Mouse (Mus musculus): ENCODE data around the gene Sec14l4. TPM values are rescaled to one million over a fixed set of nuclear protein-coding genes. Genes with fewer than 3 reads are reported as not detected.
A peak's percentile ranks its signal among the peaks of the same experiment; 100 is the strongest.

The Sec14l4 gene
- polyA plus RNA-seq, 1 experiment from 2014 or later, result not detected

DNA sequence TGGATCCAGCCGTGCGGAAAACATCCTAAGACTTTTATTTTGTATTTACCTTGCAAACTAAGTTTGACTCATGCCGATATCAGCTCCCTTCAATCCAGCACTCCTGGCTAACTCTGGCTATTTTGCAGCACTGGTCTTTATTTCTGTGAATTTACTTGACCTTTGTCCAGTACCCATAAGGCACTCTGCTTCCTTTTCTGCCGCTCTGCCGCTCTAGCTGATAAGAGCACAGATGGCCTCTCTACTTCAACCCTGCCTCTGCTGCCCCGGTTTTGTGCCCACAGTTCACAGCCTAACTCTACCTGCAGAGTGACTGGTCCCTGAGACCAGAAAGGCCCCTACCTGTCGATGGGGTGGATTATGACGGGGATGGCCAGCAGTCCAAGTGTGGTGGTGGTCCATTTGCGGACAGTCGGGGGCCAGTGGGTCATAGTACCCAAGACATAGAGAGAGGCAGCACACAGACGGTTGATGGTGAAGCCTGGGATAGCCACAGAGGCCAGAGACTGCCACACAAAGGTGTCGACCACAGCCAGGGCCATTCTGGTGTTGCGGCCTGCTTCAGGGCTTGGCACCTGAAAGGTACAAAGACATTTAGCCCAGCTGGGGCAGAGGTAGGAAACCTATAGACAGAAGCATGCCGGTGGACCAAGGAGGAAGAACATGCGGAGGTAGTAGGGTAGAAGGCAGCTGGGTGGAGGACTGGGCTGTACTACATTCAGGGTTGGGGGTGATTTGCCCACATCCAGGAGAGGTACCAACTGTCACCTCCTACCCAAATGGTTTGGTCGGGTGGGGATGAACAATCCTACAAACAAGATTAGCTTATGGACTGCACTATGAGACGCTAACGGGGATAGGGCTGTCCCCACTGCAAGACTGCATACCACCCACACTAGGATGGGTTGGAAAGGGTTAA is 62.5 kb downstream of the Sec14l4 start:
- peak overlapping the region; percentile 84 for H3K4me2 ChIP-seq
- no peak overlapping the region for H3K4me3 ChIP-seq
- H3K36me3 ChIP-seq (replicated peaks), result no peaks in the 10 kb centered on the region
- H3K9me3 ChIP-seq, result no peaks in the 10 kb centered on the region; the same call in 1 of the 2 replicates
- peaks cover 32% of the 10 kb centered on the region for H3K4me1 ChIP-seq
- H3K27me3 ChIP-seq (replicated peaks), result no peaks in the 10 kb centered on the region
- ATAC-seq (replicated peaks), result no peak
- no peak overlapping the region for H3K9ac ChIP-seq
- H3K27ac ChIP-seq, result no peak overlapping the region
- 86% methylated on average over 18 of the region's 18 CpGs for WGBS

- peak overlapping the region; percentile 51 for H3K9ac ChIP-seq
- peaks cover 32% of the 10 kb centered on the region for H3K4me1 ChIP-seq
- peak overlapping the region; percentile 56 for H3K4me3 ChIP-seq
- H3K27me3 ChIP-seq (replicated peaks), result no peaks in the 10 kb centered on the region
- no peaks in the 10 kb centered on the region; the same call in 1 of the 2 replicates for H3K9me3 ChIP-seq
- peak overlapping the region; percentile 89 for H3K27ac ChIP-seq
- H3K36me3 ChIP-seq (replicated peaks), result no peaks in the 10 kb centered on the region
- 4% methylated on average over 23 of the region's 24 CpGs for WGBS
- no peak for ATAC-seq (replicated peaks)
- H3K4me2 ChIP-seq, result peak overlapping the region; percentile 84
These were observed 63.3 kb downstream of the Sec14l4 start for GRCm38 (mm10) chr11:4094378-4095170.

GRCm38 (mm10) chr11:4095171-4096053 is 64.2 kb downstream of the Sec14l4 start, which contains the start of gene Mtfp1:
Gene Mtfp1 (minus strand): TSS chr11:4095445.
- H3K4me1 ChIP-seq, result peaks cover 32% of the 10 kb centered on the region
- H3K4me3 ChIP-seq, result peak within 1 kb of the TSS; percentile 56
- peak within 1 kb of the TSS; percentile 89 for H3K27ac ChIP-seq
- no peaks in the 10 kb centered on the region for H3K36me3 ChIP-seq (replicated peaks)
- H3K27me3 ChIP-seq (replicated peaks), result no peaks in the 10 kb centered on the region
- peak within 1 kb of the TSS; percentile 51 for H3K9ac ChIP-seq
- WGBS, result 8% methylated on average over 32 of the region's 34 CpGs
- peak within 1 kb of the TSS; percentile 84 for H3K4me2 ChIP-seq
- H3K9me3 ChIP-seq, result no peaks in the 10 kb centered on the region; the same call in 1 of the 2 replicates
- ATAC-seq (replicated peaks), result no peak; the same call in 1 of the 2 replicates

GRCm38 (mm10) chr11:4096054-4096984 is 65.1 kb downstream of the Sec14l4 start:
- ATAC-seq (replicated peaks), result peak; percentile 95
- Histone ChIP-seq H3K27me3 (replicated peaks) (no peaks in the 10 kb centered on the region), H3K9me3 (no peaks in the 10 kb centered on the region), H3K4me3 (peak overlapping the region; percentile 56), H3K27ac (peak overlapping the region; percentile 89), H3K9ac (peak overlapping the region; percentile 70), H3K4me1 (peaks cover 32% of the 10 kb centered on the region), H3K4me2 (peak overlapping the region; percentile 84), H3K36me3 (replicated peaks) (no peaks in the 10 kb centered on the region)
- WGBS, result 3% methylated on average over 45 of the region's 45 CpGs

GRCm38 (mm10) chr11:4097091-4097621 is 65.9 kb downstream of the Sec14l4 start:
- H3K9ac ChIP-seq, result peak overlapping the region; percentile 70
- peak overlapping the region; percentile 56 for H3K4me3 ChIP-seq
- no peaks in the 10 kb centered on the region for H3K36me3 ChIP-seq (replicated peaks)
- peaks cover 32% of the 10 kb centered on the region for H3K4me1 ChIP-seq
- H3K27ac ChIP-seq, result peak overlapping the region; percentile 89
- H3K27me3 ChIP-seq (replicated peaks), result no peaks in the 10 kb centered on the region
- ATAC-seq (replicated peaks), result peak; percentile 57
- H3K4me2 ChIP-seq, result peak overlapping the region; percentile 84
- 28% methylated on average over 10 of the region's 10 CpGs for WGBS
- H3K9me3 ChIP-seq, result no peaks in the 10 kb centered on the region

Other genes with a start within 250 kb of the Sec14l4 start
- gene Osbp2, start 167.6 kb upstream of the Sec14l4 start, polyA plus RNA-seq (2015; fragmentation: Nextera tagmentation; extraction: Ambion mirVana), result 33.5 and 36.2 TPM in 2 replicates
- gene 4921536K21Rik, start 136.4 kb upstream of the Sec14l4 start, polyA plus RNA-seq (2015; fragmentation: Nextera tagmentation; extraction: Ambion mirVana), result 0.43 and 0.90 TPM in 2 replicates
- 41.4 and 42.9 TPM in 2 replicates for gene Dusp18, start 136.2 kb upstream of the Sec14l4 start, polyA plus RNA-seq (2015; fragmentation: Nextera tagmentation; extraction: Ambion mirVana)
- 17.9 and 19.4 TPM in 2 replicates for gene Slc35e4, start 116.8 kb upstream of the Sec14l4 start, polyA plus RNA-seq (2015; fragmentation: Nextera tagmentation; extraction: Ambion mirVana)
- 22.6 and 24.9 TPM in 2 replicates for gene Tcn2, start 99.3 kb upstream of the Sec14l4 start, polyA plus RNA-seq (2015; fragmentation: Nextera tagmentation; extraction: Ambion mirVana)
- gene Pes1, start 67.5 kb upstream of the Sec14l4 start, polyA plus RNA-seq (2015; fragmentation: Nextera tagmentation; extraction: Ambion mirVana), result 57.5 and 60.1 TPM in 2 replicates
- gene 4930556J24Rik, start 54.7 kb upstream of the Sec14l4 start, polyA plus RNA-seq (2015; fragmentation: Nextera tagmentation; extraction: Ambion mirVana), result 0.23 TPM in 1 of 2 replicates, not detected in the other
- gene Gal3st1, start 47.8 kb upstream of the Sec14l4 start, polyA plus RNA-seq (2015; fragmentation: Nextera tagmentation; extraction: Ambion mirVana), result 5.4 and 5.5 TPM in 2 replicates
- gene Sec14l3, start 33.4 kb downstream of the Sec14l4 start, polyA plus RNA-seq (2015; fragmentation: Nextera tagmentation; extraction: Ambion mirVana), result 1.3 and 1.4 TPM in 2 replicates
- 9.3 and 12.8 TPM in 2 replicates for gene Mtfp1, start 64.0 kb downstream of the Sec14l4 start, polyA plus RNA-seq (2015; fragmentation: Nextera tagmentation; extraction: Ambion mirVana)
- gene Sec14l2, start 92.0 kb downstream of the Sec14l4 start, polyA plus RNA-seq (2015; fragmentation: Nextera tagmentation; extraction: Ambion mirVana), result 4.0 TPM in 2 replicates
- 55.3 and 55.4 TPM in 2 replicates for gene Rnf215, start 103.7 kb downstream of the Sec14l4 start, polyA plus RNA-seq (2015; fragmentation: Nextera tagmentation; extraction: Ambion mirVana)
- 9.0 and 10.3 TPM in 2 replicates for gene Ccdc157, start 128.8 kb downstream of the Sec14l4 start, polyA plus RNA-seq (2015; fragmentation: Nextera tagmentation; extraction: Ambion mirVana)
- gene Sf3a1, start 128.9 kb downstream of the Sec14l4 start, polyA plus RNA-seq (2015; fragmentation: Nextera tagmentation; extraction: Ambion mirVana), result 53.7 and 57.5 TPM in 2 replicates
- gene Tbc1d10a, start 155.3 kb downstream of the Sec14l4 start, polyA plus RNA-seq (2015; fragmentation: Nextera tagmentation; extraction: Ambion mirVana), result 35.0 and 38.6 TPM in 2 replicates
- gene Castor1, start 186.8 kb downstream of the Sec14l4 start, polyA plus RNA-seq (2015; fragmentation: Nextera tagmentation; extraction: Ambion mirVana), result 2.6 and 3.6 TPM in 2 replicates
- 0.11 and 0.21 TPM in 2 replicates for gene Osm, start 205.0 kb downstream of the Sec14l4 start, polyA plus RNA-seq (2015; fragmentation: Nextera tagmentation; extraction: Ambion mirVana)
- 0.05 TPM in 1 of 2 replicates, not detected in the other for gene Lif, start 226.1 kb downstream of the Sec14l4 start, polyA plus RNA-seq (2015; fragmentation: Nextera tagmentation; extraction: Ambion mirVana)